Mouse (Mus musculus) midbrain, embryonic 11.5 days (tissue): ENCODE measurements at regions not wholly inside any gene's neighbourhood (a gene's known extent, or its start where the extent isn't known, plus 50 kb on each side); places are given as distances from the start of the nearest gene placed in this dataset.

ENCODE experiments used
- ATAC-seq: fragments of 200-750 bp; cut with Nextera tagmentation; 2 replicates; pipeline ENCODE4 v1.8.0; 2017; ENCODE audit warnings: moderate TSS enrichment, moderate library complexity; ENCODE audit not compliant: low FRiP score
- DNase-seq: peaks from one replicate; pipeline ENCODE4 v3.0.0; 2015; ENCODE audit warnings: low spot score; ENCODE audit errors: missing footprints
- H3K27ac ChIP-seq: fragments of 300-500 bp; sonication (generic); 2 replicates; pipeline ENCODE4 v1.5.1; 2014; ENCODE audit warnings: low read depth, low read length
- H3K27me3 ChIP-seq: fragments of 300-500 bp; sonication (generic); 2 replicates; pipeline ENCODE4 v1.6.1; 2014; ENCODE audit warnings: mild to moderate bottlenecking, low read length, moderate library complexity, mixed read lengths; ENCODE audit not compliant: control insufficient read depth, insufficient read depth
- H3K36me3 ChIP-seq: fragments of 300-500 bp; sonication (generic); 2 replicates; pipeline ENCODE4 v1.6.1; 2014; ENCODE audit warnings: mild to moderate bottlenecking, low read length, moderate library complexity, mixed read lengths; ENCODE audit not compliant: control insufficient read depth, insufficient read depth
- H3K4me1 ChIP-seq: fragments of 300-500 bp; sonication (generic); 2 replicates; pipeline ENCODE4 v1.6.1; 2014; ENCODE audit warnings: low read length; ENCODE audit not compliant: control insufficient read depth, insufficient read depth
- H3K4me2 ChIP-seq: fragments of 300-500 bp; sonication (generic); 2 replicates; pipeline ENCODE4 v1.6.1; 2014; ENCODE audit warnings: mild to moderate bottlenecking, moderate library complexity
- H3K4me3 ChIP-seq: fragments of 300-500 bp; sonication (generic); 2 replicates; pipeline ENCODE4 v1.5.1; 2014; ENCODE audit warnings: low read depth, low read length
- H3K9ac ChIP-seq: fragments of 300-500 bp; sonication (generic); 2 replicates; pipeline ENCODE4 v1.6.1; 2014; ENCODE audit warnings: low read length
- H3K9me3 ChIP-seq: fragments of 300-500 bp; sonication (generic); 2 replicates; pipeline ENCODE4 v1.6.1; 2016; ENCODE audit warnings: low read length; ENCODE audit not compliant: control insufficient read depth
- WGBS: fragments of 180-500 bp; shearing (Covaris S2); extraction: QIAGEN DNeasy Blood & Tissue Kit; methylation state at CpG from one replicate; pipeline ENCODE4 v1.1.7; 2014; 5-methylcytosine and 5-hydroxymethylcytosine counted together

DNA sequence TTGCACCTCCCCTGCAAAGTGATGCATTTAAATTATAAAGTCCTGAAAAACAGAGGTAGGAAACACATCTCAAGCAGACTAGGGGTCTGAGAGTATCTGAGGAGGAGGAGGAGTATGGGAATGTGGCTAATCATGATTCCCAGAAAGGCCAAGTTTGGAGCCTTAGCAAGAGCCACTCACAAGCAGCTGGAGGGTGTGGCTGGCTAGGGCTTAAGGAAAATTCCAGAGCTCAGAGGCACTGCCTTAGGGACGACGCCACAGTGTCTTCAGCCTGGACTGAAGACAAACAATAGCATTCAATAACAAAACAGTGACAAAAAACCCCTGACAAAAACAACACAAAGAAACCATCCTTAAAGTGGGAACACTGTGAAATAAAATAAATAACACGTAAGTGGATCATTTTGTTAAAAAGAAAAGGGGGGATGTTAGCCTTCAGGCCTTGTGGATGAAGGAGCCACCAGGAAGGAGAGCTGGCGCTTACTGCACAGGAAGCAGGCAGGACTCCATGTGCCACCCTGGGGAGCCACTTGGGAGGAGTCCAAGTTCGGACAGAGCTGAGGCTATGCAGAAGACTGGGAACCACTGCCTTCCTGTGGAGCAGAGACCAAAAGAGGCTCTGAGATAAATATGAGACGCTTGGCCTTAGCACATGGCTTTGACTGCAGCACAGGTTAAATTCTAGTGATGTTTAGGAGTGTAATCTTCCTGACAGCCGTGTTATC is 56.6 kb upstream of the Serpine2 start:
- H3K27ac ChIP-seq = no peak overlapping the region
- H3K4me2 ChIP-seq = no peak overlapping the region
- H3K36me3 ChIP-seq = no peaks in the 10 kb centered on the region
- H3K4me1 ChIP-seq = no peaks in the 10 kb centered on the region
- no peaks in the 10 kb centered on the region for H3K9me3 ChIP-seq
- H3K9ac ChIP-seq = no peak overlapping the region
- 69% methylated on average over 7 of the region's 7 CpGs for WGBS
- no peak overlapping the region for H3K4me3 ChIP-seq
- DNase-seq (peak; percentile 35), ATAC-seq (no peak)
- no peaks in the 10 kb centered on the region for H3K27me3 ChIP-seq
